Comparison of ENCODE assay signal across 12 mouse cellular contexts in genomic region chr12:16740059-16740458, GRCm38 (mm10).
DNase-seq lines count a peak whose midpoint lies in the region; ATAC-seq and TF ChIP-seq lines count a peak whose summit lies in the region.
"Had no signal": no experiment of that assay in that cellular context is flagged by ENCODE, and none has a peak within 500 bp of the region (broad histone marks: within the 10 kb centered on the region; RNA-seq: fewer than 3 reads in every experiment).

No protein-coding gene starts in this region.

- no peaks in the 10 kb centered on the region for H3K9me3 ChIP-seq in lung, embryonic 14.5 days (ENCODE audit: low read depth, low read length)
- H3K9me3 ChIP-seq in limb, embryonic 11.5 days (ENCODE audit: control insufficient read depth, low read length): no peaks in the 10 kb centered on the region
- H3K9me3 ChIP-seq in hindbrain, embryonic 11.5 days (ENCODE audit: control insufficient read depth, low read length): no peaks in the 10 kb centered on the region
- H3K9me3 ChIP-seq: stomach, embryonic 15.5 days had no signal

- H3K4me2 ChIP-seq in lung, embryonic 14.5 days: peak overlapping the region; percentile 31; the same call in 1 of the 2 replicates
- H3K4me2 ChIP-seq in limb, embryonic 11.5 days (ENCODE audit: low read depth, severe bottlenecking): peak overlapping the region; percentile 23; the same call in 1 of the 2 replicates
- no peak overlapping the region for H3K4me2 ChIP-seq in hindbrain, embryonic 11.5 days (replicated peaks; ENCODE audit: low read depth, low read length)
- H3K4me2 ChIP-seq: stomach, embryonic 15.5 days had no signal

- no peaks in the 10 kb centered on the region for H3K36me3 ChIP-seq in lung, embryonic 14.5 days (ENCODE audit: insufficient read depth)
- H3K36me3 ChIP-seq in limb, embryonic 11.5 days (ENCODE audit: control insufficient read depth, insufficient read depth, low read length): no peaks in the 10 kb centered on the region
- no peaks in the 10 kb centered on the region for H3K36me3 ChIP-seq in thymus, adult 2 months (ENCODE audit: control insufficient read depth, insufficient read depth, low read length)
- H3K36me3 ChIP-seq in hindbrain, embryonic 11.5 days (ENCODE audit: control insufficient read depth, insufficient read depth, low read length): no peaks in the 10 kb centered on the region
- H3K36me3 ChIP-seq: stomach, embryonic 15.5 days had no signal

- TF ChIP-seq POLR2A in thymus, adult 2 months (IDR thresholded peaks at IDR 0.05; ENCODE audit: control insufficient read depth, extremely low read depth, insufficient read depth, low read length, poor library complexity): no peak

- 0 out of 2 replicates have a peak, but pooled peaks cover 5% of the 10 kb centered on the region for H3K4me1 ChIP-seq in lung, embryonic 14.5 days (ENCODE audit: insufficient read depth)
- peaks cover 18% of the 10 kb centered on the region; the same call in 1 of the 2 replicates for H3K4me1 ChIP-seq in limb, embryonic 11.5 days (ENCODE audit: control insufficient read depth, insufficient read depth, low read length)
- H3K4me1 ChIP-seq in thymus, adult 2 months (replicated peaks; ENCODE audit: control insufficient read depth, insufficient read depth, low read length): peaks cover 4% of the 10 kb centered on the region
- H3K4me1 ChIP-seq in hindbrain, embryonic 11.5 days (replicated peaks; ENCODE audit: control insufficient read depth, insufficient read depth, low read length): 0 out of 2 replicates have a peak, but pooled peaks cover under 1% of the 10 kb centered on the region
- H3K4me1 ChIP-seq: stomach, embryonic 15.5 days had no signal

- no peak overlapping the region for H3K27ac ChIP-seq in lung, embryonic 14.5 days (ENCODE audit: low read depth)
- H3K27ac ChIP-seq in limb, embryonic 11.5 days (replicated peaks; ENCODE audit: low read depth, low read length): no peak overlapping the region
- H3K27ac ChIP-seq in thymus, adult 2 months (ENCODE audit: control insufficient read depth, insufficient read depth, low read length): no peak overlapping the region
- no peak overlapping the region for H3K27ac ChIP-seq in hindbrain, embryonic 11.5 days (ENCODE audit: low read depth, low read length)
- H3K27ac ChIP-seq: layer of hippocampus, adult 2 months; stomach, embryonic 15.5 days had no signal

- H3K4me3 ChIP-seq in lung, embryonic 14.5 days (ENCODE audit: low read depth, low read length): no peak overlapping the region
- H3K4me3 ChIP-seq in limb, embryonic 11.5 days (ENCODE audit: low read depth, low read length): no peak overlapping the region
- H3K4me3 ChIP-seq in thymus, adult 2 months (ENCODE audit: control insufficient read depth, insufficient read depth, low read length): no peak overlapping the region
- H3K4me3 ChIP-seq in hindbrain, embryonic 11.5 days (ENCODE audit: low read depth, low read length): no peak overlapping the region
- H3K4me3 ChIP-seq: erythroblast, embryonic 14.5 days; layer of hippocampus, adult 2 months; stomach, embryonic 15.5 days had no signal

- H3K9ac ChIP-seq in lung, embryonic 14.5 days: no peak overlapping the region
- H3K9ac ChIP-seq in limb, embryonic 11.5 days (ENCODE audit: low read length): peak overlapping the region; percentile 9; the same call in 1 of the 2 replicates
- H3K9ac ChIP-seq in hindbrain, embryonic 11.5 days (ENCODE audit: low read depth, low read length): no peak overlapping the region
- H3K9ac ChIP-seq: liver, postnatal 0 days; stomach, embryonic 15.5 days had no signal

- no peak for TF ChIP-seq CTCF in lung, embryonic 14.5 days (IDR thresholded peaks at IDR 0.05; ENCODE audit: low read depth)
- TF ChIP-seq CTCF in thymus, adult 2 months (IDR thresholded peaks at IDR 0.05; ENCODE audit: borderline replicate concordance, control insufficient read depth, extremely low read depth, insufficient read depth, low read length, poor library complexity): no peak

- H3K27me3 ChIP-seq in lung, embryonic 14.5 days (ENCODE audit: insufficient read depth, low read length): no peaks in the 10 kb centered on the region
- no peaks in the 10 kb centered on the region for H3K27me3 ChIP-seq in limb, embryonic 11.5 days (ENCODE audit: control insufficient read depth, insufficient read depth, low read length)
- no peaks in the 10 kb centered on the region for H3K27me3 ChIP-seq in thymus, adult 2 months (ENCODE audit: control insufficient read depth, insufficient read depth, low read length)
- no peaks in the 10 kb centered on the region for H3K27me3 ChIP-seq in hindbrain, embryonic 11.5 days (ENCODE audit: control insufficient read depth, insufficient read depth, low read length)
- H3K27me3 ChIP-seq: stomach, embryonic 15.5 days had no signal

- DNase-seq in embryo, embryonic 11 days: peak; percentile 38
- no peak for DNase-seq in embryo, embryonic 10.5 days (ENCODE audit: low spot score)
- peak; percentile 51 for DNase-seq in lung, embryonic 14.5 days
- no peak for DNase-seq in lung, adult 18-20 months
- DNase-seq in limb, embryonic 11.5 days (ENCODE audit: low spot score): no peak
- peak; percentile 36 for DNase-seq in thymus, adult 2 months
- no peak for DNase-seq in frontal cortex, postnatal 36 days (ENCODE audit: low spot score in 2 of 2)
- DNase-seq in hindbrain, embryonic 11.5 days (ENCODE audit: low spot score): no peak
- DNase-seq: liver, postnatal 0 days had no signal

- ATAC-seq in lung, embryonic 14.5 days (ENCODE audit: insufficient read depth): peak; percentile 65; the same call in 1 of the 2 replicates
- no peak for ATAC-seq in limb, embryonic 11.5 days (ENCODE audit: insufficient number of reproducible peaks, low FRiP score, low TSS enrichment, low read depth)
- no peak for ATAC-seq in hindbrain, embryonic 11.5 days (ENCODE audit: low FRiP score)
- ATAC-seq: liver, postnatal 0 days had no signal

- whole genome bisulfite sequencing in lung, embryonic 14.5 days: 21% methylated on average over 5 of the region's 5 CpGs
- 17% methylated on average over 5 of the region's 5 CpGs for WGBS in limb, embryonic 11.5 days
- 28% methylated on average over 5 of the region's 5 CpGs for WGBS in thymus, adult 2 months
- WGBS in hindbrain, embryonic 11.5 days: 46% methylated on average over 5 of the region's 5 CpGs

Comparison
In these comparisons a context has a peak if more than half of its experiments do, and no peak if none do; other contexts are left out.
1. DNase-seq: peak in embryo, embryonic 11 days (single experiment), lung, embryonic 14.5 days (single experiment) and thymus, adult 2 months (single experiment); none in embryo, embryonic 10.5 days (single experiment), lung, adult 18-20 months (0 of 2), limb, embryonic 11.5 days (single experiment), frontal cortex, postnatal 36 days (0 of 2) and hindbrain, embryonic 11.5 days (single experiment).